Mouse (Mus musculus) neural tube, embryonic 10.5 days (tissue): Measurements from ENCODE around the gene Ubp1.

Experiments used
- DNase-seq: peaks from one replicate; pipeline ENCODE4 v3.0.0-alpha.2; 2017; ENCODE audit warnings: low spot score; ENCODE audit errors: extremely low spot score

The Ubp1 gene

GRCm38 (mm10) chr9:114014034-114014433 is 83.3 kb downstream of the Ubp1 start:
- no peak for DNase-seq

DNA sequence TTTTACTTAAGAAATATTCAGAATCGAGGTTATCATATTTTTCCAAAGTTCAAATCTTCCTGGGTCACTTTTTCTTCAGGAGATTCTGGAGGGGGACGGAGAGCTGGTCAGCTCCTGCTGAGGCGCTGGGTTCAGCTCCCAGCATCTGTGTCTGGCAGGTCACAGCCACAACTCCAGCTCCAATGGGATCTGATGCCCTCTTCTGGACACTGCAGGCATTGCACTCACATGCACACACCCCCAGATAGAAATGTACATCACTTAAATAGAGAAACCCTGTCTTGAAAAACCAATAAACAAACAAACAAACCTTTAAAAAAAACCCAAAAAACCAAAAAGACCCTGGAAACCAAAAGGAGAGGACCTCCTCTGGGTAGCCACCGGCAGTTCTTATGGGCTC is 85.0 kb downstream of the Ubp1 start:
- no peak for DNase-seq

- no peak for DNase-seq
Measured at GRCm38 (mm10) chr9:114016402-114016801, 85.7 kb downstream of the Ubp1 start.

- no peak for DNase-seq
Measured at GRCm38 (mm10) chr9:114019012-114019762, 88.5 kb downstream of the Ubp1 start.

GRCm38 (mm10) chr9:114022141-114022540 is 91.4 kb downstream of the Ubp1 start:
- DNase-seq: no peak

DNA sequence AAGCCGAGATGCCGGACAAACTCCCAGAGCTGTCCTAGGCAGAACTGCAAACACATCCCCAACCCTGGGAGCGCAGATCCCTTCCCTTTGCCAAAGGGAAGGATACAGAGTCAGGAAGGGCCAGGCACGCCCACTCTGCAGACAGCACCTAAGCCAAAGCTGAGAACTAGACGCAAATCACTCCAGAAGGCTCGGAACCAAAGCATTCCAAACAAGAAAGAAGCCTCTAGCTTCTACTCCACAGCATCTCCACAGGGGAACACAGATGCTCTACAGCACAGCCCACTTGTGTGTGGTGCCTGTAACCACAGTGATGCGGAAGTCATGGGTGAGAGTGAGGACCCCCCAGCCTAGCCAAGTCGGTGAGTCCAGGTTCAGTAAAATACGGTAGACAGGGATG is 94.4 kb downstream of the Ubp1 start:
- DNase-seq: no peak

DNA sequence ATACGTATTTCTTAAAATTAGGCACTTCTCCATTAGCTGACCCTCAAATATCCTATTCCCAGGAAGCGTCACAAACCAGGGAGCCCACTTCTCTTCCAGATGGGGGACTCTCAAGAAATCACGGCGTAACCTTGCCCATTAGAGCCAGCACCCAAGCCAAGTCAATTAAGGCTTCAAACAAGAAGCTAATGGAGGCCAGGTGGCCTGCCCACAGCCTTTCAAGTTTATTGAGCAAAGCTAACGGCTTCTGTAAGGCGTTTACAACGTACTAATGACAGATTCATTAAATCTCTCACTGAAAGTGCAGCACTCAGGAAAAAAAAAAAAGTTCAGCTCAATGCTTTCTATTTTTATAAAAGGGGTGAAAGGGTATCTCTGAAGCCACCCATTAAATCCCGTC is 95.1 kb downstream of the Ubp1 start:
- no peak for DNase-seq

DNA sequence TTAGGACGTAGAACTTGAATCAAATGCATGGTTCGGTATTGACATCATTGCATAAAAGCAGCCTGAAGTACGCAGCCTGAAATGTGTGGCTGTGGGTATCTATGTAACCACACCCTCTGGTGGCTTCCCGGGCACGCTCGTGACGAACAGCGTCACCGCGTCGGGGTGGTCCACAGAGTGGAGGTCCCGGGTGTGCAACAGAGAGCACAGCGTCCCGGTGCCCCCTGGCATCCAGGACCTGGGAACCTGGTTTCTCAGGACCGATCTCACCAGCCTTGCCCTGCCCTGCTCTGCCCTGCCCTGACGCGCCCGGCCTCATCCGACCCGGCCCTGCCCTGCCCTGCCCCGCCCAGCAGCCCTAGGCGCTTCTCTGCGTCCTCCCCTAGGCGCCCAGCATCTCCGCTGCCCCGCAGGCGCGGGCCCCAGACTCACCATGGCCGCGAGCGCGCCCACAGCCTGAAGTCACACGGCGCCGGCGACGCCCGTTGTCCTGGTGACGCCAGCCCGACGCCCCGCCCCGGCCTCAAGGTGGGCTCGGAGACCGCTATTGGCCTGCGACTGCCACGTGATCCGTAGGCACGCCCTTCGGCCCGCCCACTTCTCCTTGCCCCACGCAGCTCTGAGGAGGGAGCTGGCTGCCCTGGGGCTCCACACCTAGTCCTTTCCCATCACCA is 95.7 kb downstream of the Ubp1 start:
- peak; percentile 91 for DNase-seq
